Mouse (Mus musculus) heart, embryonic 14.5 days (tissue): ENCODE results near the gene Il10rb. TPM values are rescaled to one million over a fixed set of nuclear protein-coding genes. Genes with fewer than 3 reads are reported as not detected.

Experiments
- ATAC-seq: fragments of 200-750 bp; cut with Nextera tagmentation; 2 replicates; pipeline ENCODE4 v1.8.0; 2017; ENCODE audit warnings: low read depth, moderate TSS enrichment; ENCODE audit not compliant: insufficient number of reproducible peaks, insufficient read depth, low FRiP score
- H3K27ac ChIP-seq, 2 experiments: fragments of 200-500 bp in 1 of 2; fragments of 300-500 bp in 1 of 2; sonication (generic) in 1 of 2; replicated peaks in 1 of 2; 2 replicates each; pipeline ENCODE4 v1.5.1; 2012 to 2014; ENCODE audit warnings: low read depth in 2 of 2, low read length in 2 of 2, control low read depth in 1 of 2, mild to moderate bottlenecking in 1 of 2, mixed read lengths in 1 of 2; ENCODE audit not compliant: control insufficient read depth in 1 of 2, insufficient read depth in 1 of 2
- H3K27me3 ChIP-seq: fragments of 300-500 bp; sonication (generic); 2 replicates; pipeline ENCODE4 v1.6.1; 2014; ENCODE audit warnings: mild to moderate bottlenecking, low read length, control low read depth; ENCODE audit not compliant: control insufficient read depth, insufficient read depth
- H3K36me3 ChIP-seq: fragments of 300-500 bp; sonication (generic); 2 replicates; pipeline ENCODE4 v1.6.1; 2014; ENCODE audit warnings: mild to moderate bottlenecking, control low read depth, low read length, mixed read lengths; ENCODE audit not compliant: control insufficient read depth, insufficient read depth
- H3K4me1 ChIP-seq, 2 experiments: fragments of 200-500 bp in 1 of 2; fragments of 300-500 bp in 1 of 2; sonication (generic) in 1 of 2; 2 replicates each; pipeline ENCODE4 v1.6.1; 2012 to 2014; ENCODE audit warnings: low read length in 2 of 2, control low read depth in 1 of 2, mixed read lengths in 1 of 2; ENCODE audit not compliant: control insufficient read depth in 2 of 2, insufficient read depth in 2 of 2
- H3K4me2 ChIP-seq: fragments of 300-500 bp; sonication (generic); 2 replicates; pipeline ENCODE4 v1.6.1; 2014; ENCODE audit warnings: mild to moderate bottlenecking, low read length
- H3K4me3 ChIP-seq, 2 experiments: fragments of 200-500 bp in 1 of 2; fragments of 300-500 bp in 1 of 2; sonication (generic) in 1 of 2; 2 replicates each; pipeline ENCODE4 v1.5.1; 2012 to 2014; ENCODE audit warnings: low read length in 2 of 2, mild to moderate bottlenecking in 2 of 2, control low read depth in 1 of 2, low read depth in 1 of 2, moderate library complexity in 1 of 2; ENCODE audit not compliant: control insufficient read depth in 1 of 2, insufficient read depth in 1 of 2
- H3K9ac ChIP-seq: fragments of 300-500 bp; sonication (generic); 2 replicates; pipeline ENCODE4 v1.6.1; 2014; ENCODE audit warnings: mild to moderate bottlenecking, low read length
- H3K9me3 ChIP-seq: fragments of 300-500 bp; sonication (generic); 2 replicates; pipeline ENCODE4 v1.6.1; 2016; ENCODE audit warnings: low read length, control low read depth; ENCODE audit not compliant: control insufficient read depth
- WGBS: fragments of 180-500 bp; shearing (Covaris S2); extraction: QIAGEN DNeasy Blood & Tissue Kit; methylation state at CpG from one replicate; pipeline ENCODE4 v1.1.7; 2014; 5-methylcytosine and 5-hydroxymethylcytosine counted together
- polyA plus RNA-seq: library from polyadenylated mRNA; unstranded; fragments of >200 nt; fragmentation: Nextera tagmentation; extraction: Ambion mirVana; gene quantifications from 2 replicates; pipeline ENCODE4 v1.2.1, GENCODE M21; 2014

The Il10rb gene
- polyA plus RNA-seq, 1 experiment from 2014 or later = 59.2 TPM

GRCm38 (mm10) chr16:91471481-91471880, 65.5 kb downstream of the Il10rb start:
- no peak overlapping the region for H3K9ac ChIP-seq
- H3K4me1 ChIP-seq = peaks cover 0 to 3% of the 10 kb centered on the region in 2 experiments; a peak in 1 of 4 replicates
- H3K9me3 ChIP-seq = peaks cover 4% of the 10 kb centered on the region; the same call in 1 of the 2 replicates
- no peak overlapping the region for H3K27ac ChIP-seq
- H3K36me3 ChIP-seq = no peaks in the 10 kb centered on the region
- H3K4me3 ChIP-seq = no peak overlapping the region
- 71% methylated on average over 6 of the region's 6 CpGs for WGBS
- no peak overlapping the region for H3K4me2 ChIP-seq
- no peaks in the 10 kb centered on the region for H3K27me3 ChIP-seq
- ATAC-seq = no peak

Other genes with a start within 250 kb of the Il10rb start
- gene Olig2, start 180.7 kb upstream of the Il10rb start, polyA plus RNA-seq = not detected in 2 replicates
- 0.09 TPM in 1 of 2 replicates, not detected in the other for gene Olig1, start 136.4 kb upstream of the Il10rb start, polyA plus RNA-seq
- gene Ifnar2, start 33.4 kb upstream of the Il10rb start, polyA plus RNA-seq = 57.4 and 59.2 TPM in 2 replicates
- gene Gm21970, start 14.4 kb upstream of the Il10rb start, polyA plus RNA-seq = not detected in 2 replicates
- gene Ifnar1, start 79.1 kb downstream of the Il10rb start, polyA plus RNA-seq = 39.9 and 45.1 TPM in 2 replicates
- gene Ifngr2, start 140.9 kb downstream of the Il10rb start, polyA plus RNA-seq = 140 and 146 TPM in 2 replicates
- gene Tmem50b, start 191.6 kb downstream of the Il10rb start, polyA plus RNA-seq = 60.5 and 67.5 TPM in 2 replicates
- gene Dnajc28, start 212.9 kb downstream of the Il10rb start, polyA plus RNA-seq = 5.8 and 6.5 TPM in 2 replicates
- 56.2 and 62.8 TPM in 2 replicates for gene Gart, start 240.8 kb downstream of the Il10rb start, polyA plus RNA-seq
- 102 and 108 TPM in 2 replicates for gene Son, start 241.3 kb downstream of the Il10rb start, polyA plus RNA-seq